In genomic region chr9:62539251-62539711, GRCm38 (mm10) we compare ENCODE assay signal across 17 mouse cellular contexts. TPM values are rescaled to one million over a fixed set of nuclear protein-coding genes. Genes with fewer than 3 reads are reported as not detected.
DNase-seq lines count a peak whose midpoint lies in the region; ATAC-seq and TF ChIP-seq lines count a peak whose summit lies in the region.
"Had no signal": no experiment of that assay in that cellular context is flagged by ENCODE, and none has a peak within 500 bp of the region (broad histone marks: within the 10 kb centered on the region; RNA-seq: fewer than 3 reads in every experiment).

No protein-coding gene starts in this region.

- peaks cover 49% of the 10 kb centered on the region for H3K4me1 ChIP-seq in forebrain, postnatal 0 days (ENCODE audit: insufficient read depth)
- H3K4me1 ChIP-seq: liver, embryonic 15.5 days had no signal

- no peak overlapping the region for H3K4me3 ChIP-seq in left cerebral cortex, adult 2 months
- no peak overlapping the region for H3K4me3 ChIP-seq in forebrain, postnatal 0 days (ENCODE audit: low read depth, low read length)
- H3K4me3 ChIP-seq: liver, embryonic 15.5 days; megakaryocyte, embryonic 14.5 days had no signal

- ATAC-seq in cerebellum, adult (ENCODE audit: insufficient number of reproducible peaks, low FRiP score, low TSS enrichment): no peak
- no peak for ATAC-seq in forebrain, postnatal 0 days
- ATAC-seq in megakaryocyte progenitor cell, adult 5-6 weeks (replicated peaks; ENCODE audit: poor library complexity): no peak
- ATAC-seq: CD4-positive, CD25-positive, alpha-beta regulatory T cell, adult 4 months; lung, postnatal 0 days; midbrain, embryonic 16.5 days had no signal

- peak; percentile 64 for DNase-seq in cerebellum, adult 11 months
- no peak for DNase-seq in left cerebral cortex, adult 2 months (ENCODE audit: extremely low spot score in 1 of 2, low spot score in 2 of 2)
- DNase-seq in left cerebral cortex, adult 11 months (ENCODE audit: low spot score): no peak
- DNase-seq in cerebellum, postnatal 25 days: peak; percentile 65 to 73
- DNase-seq in forebrain, postnatal 0 days: no peak
- DNase-seq in spleen, postnatal 10 days (ENCODE audit: low spot score in 2 of 2): no peak
- DNase-seq: gastrocnemius, postnatal 14 days; right cerebral cortex, postnatal 25 days; thymus, postnatal 4 days had no signal

- whole genome bisulfite sequencing in forebrain, postnatal 0 days: 57% methylated on average over 9 of the region's 9 CpGs

- no peaks in the 10 kb centered on the region for H3K27me3 ChIP-seq in forebrain, postnatal 0 days (ENCODE audit: insufficient read depth, low read length)

- no peaks in the 10 kb centered on the region for H3K36me3 ChIP-seq in forebrain, postnatal 0 days (ENCODE audit: insufficient read depth)
- H3K36me3 ChIP-seq: G1E; liver, embryonic 15.5 days had no signal

- no peak overlapping the region for H3K4me2 ChIP-seq in forebrain, postnatal 0 days (ENCODE audit: low read depth)
- H3K4me2 ChIP-seq: liver, embryonic 15.5 days had no signal

- no peak; the same call in 1 of the 2 replicates for TF ChIP-seq CTCF in left cerebral cortex, adult 2 months (IDR thresholded peaks at IDR 0.05)
- TF ChIP-seq CTCF in forebrain, postnatal 0 days (IDR thresholded peaks at IDR 0.05; ENCODE audit: low read depth): peak; percentile 44; the same call in 1 of the 2 replicates

- H3K9me3 ChIP-seq in forebrain, postnatal 0 days (ENCODE audit: low read length): no peaks in the 10 kb centered on the region
- H3K9me3 ChIP-seq: G1E; liver, embryonic 15.5 days; megakaryocyte, embryonic 14.5 days had no signal

- no peak overlapping the region for H3K9ac ChIP-seq in forebrain, postnatal 0 days
- H3K9ac ChIP-seq: liver, embryonic 15.5 days had no signal

- intact Hi-C loops in left cerebral cortex, adult 2 months (cut with DNase I): no loop called here

- peak overlapping the region; percentile 87 for H3K27ac ChIP-seq in left cerebral cortex, adult 2 months
- H3K27ac ChIP-seq in forebrain, postnatal 0 days (ENCODE audit: low read depth, low read length): peak overlapping the region; percentile 94; the same call in 1 of the 2 replicates
- H3K27ac ChIP-seq: liver, embryonic 15.5 days had no signal

RNA-seq across cellular contexts. Expression of gene Coro2b, which starts 2.4 kb away (rescaled TPM):
- total RNA-seq in left cerebral cortex, adult 2 months (2021): 100 to 1,000 TPM; 178 to 185 TPM
- total RNA-seq in forebrain, postnatal 0 days (2014; rRNA removed): 43.3 and 53.2 TPM in 2 replicates
- polyA plus RNA-seq in forebrain, postnatal 0 days (2015; fragmentation: Nextera tagmentation; extraction: Ambion mirVana): 24.7 and 31.6 TPM in 2 replicates
- 0.10 and 0.30 TPM in 2 replicates for total RNA-seq in megakaryocyte progenitor cell, adult 5-6 weeks (2015)
- not detected in 2 replicates for total RNA-seq in megakaryocyte progenitor cell, adult 5-6 weeks (2017)
- polyA plus RNA-seq: G1E had no signal

Comparison
In these comparisons a context has a peak if more than half of its experiments do, and no peak if none do; other contexts are left out.
1. DNase-seq: peak in cerebellum, adult 11 months (single experiment) and cerebellum, postnatal 25 days (2 of 2); none in left cerebral cortex, adult 2 months (0 of 2), left cerebral cortex, adult 11 months (single experiment), forebrain, postnatal 0 days (single experiment) and spleen, postnatal 10 days (0 of 2).
2. RNA of gene Coro2b, which starts 2.4 kb away (total RNA-seq): 178 to 185 TPM in left cerebral cortex, adult 2 months and 43.3 to 53.2 TPM in forebrain, postnatal 0 days; 0.10 to 0.30 TPM in megakaryocyte progenitor cell, adult 5-6 weeks; every median in the first group is over 10 times any median in the second.